Mouse (Mus musculus) liver, embryonic 11.5 days (tissue): ENCODE measurements around the gene Atxn2. TPM values are rescaled to one million over a fixed set of nuclear protein-coding genes. Genes with fewer than 3 reads are reported as not detected.
"Not testable (repeated sequence)": the region's sequence is repeated elsewhere in the genome, so short reads cannot be mapped to it uniquely, and the experiment has no call there.

Source experiments
- ATAC-seq: fragments of 200-750 bp; cut with Nextera tagmentation; replicated peaks from 2 replicates; pipeline ENCODE4 v1.8.0; 2017; ENCODE audit warnings: moderate number of reproducible peaks, mild to moderate bottlenecking, moderate TSS enrichment, moderate library complexity; ENCODE audit not compliant: low FRiP score
- DNase-seq: peaks from one replicate; pipeline ENCODE4 v3.0.0-alpha.2; 2017; ENCODE audit warnings: low spot score
- H3K27ac ChIP-seq: fragments of 300-500 bp; sonication (generic); 2 replicates; pipeline ENCODE4 v1.5.1; 2014; ENCODE audit warnings: mild to moderate bottlenecking, low read depth, low read length, control low read depth
- H3K27me3 ChIP-seq: fragments of 300-500 bp; sonication (generic); replicated peaks from 2 replicates; pipeline ENCODE4 v1.6.1; 2014; ENCODE audit warnings: low read length, mixed read lengths; ENCODE audit not compliant: control insufficient read depth, insufficient read depth
- H3K36me3 ChIP-seq: fragments of 300-500 bp; sonication (generic); 2 replicates; pipeline ENCODE4 v1.6.1; 2014; ENCODE audit warnings: mild to moderate bottlenecking, low read length, moderate library complexity, mixed read lengths; ENCODE audit not compliant: control insufficient read depth, insufficient read depth
- H3K4me1 ChIP-seq: fragments of 300-500 bp; sonication (generic); replicated peaks from 2 replicates; pipeline ENCODE4 v1.6.1; 2014; ENCODE audit warnings: low read length, mixed read lengths; ENCODE audit not compliant: control insufficient read depth, insufficient read depth
- H3K4me2 ChIP-seq: fragments of 300-500 bp; sonication (generic); 2 replicates; pipeline ENCODE4 v1.6.1; 2014; ENCODE audit warnings: mild to moderate bottlenecking, control low read depth, moderate library complexity
- H3K4me3 ChIP-seq: fragments of 300-500 bp; sonication (generic); 2 replicates; pipeline ENCODE4 v1.5.1; 2014; ENCODE audit warnings: low read depth, low read length, control low read depth
- H3K9ac ChIP-seq: fragments of 300-500 bp; sonication (generic); 2 replicates; pipeline ENCODE4 v1.6.1; 2014; ENCODE audit warnings: low read depth, low read length, control low read depth
- H3K9me3 ChIP-seq: fragments of 300-500 bp; sonication (generic); 2 replicates; pipeline ENCODE4 v1.6.1; 2016; ENCODE audit warnings: low read length, inconsistent platforms, mixed read lengths; ENCODE audit not compliant: control insufficient read depth
- WGBS: fragments of 180-500 bp; shearing (Covaris S2); extraction: QIAGEN DNeasy Blood & Tissue Kit; methylation state at CpG from one replicate; pipeline ENCODE4 v1.1.7; 2014; 5-methylcytosine and 5-hydroxymethylcytosine counted together
- polyA plus RNA-seq: library from polyadenylated mRNA; unstranded; fragments of >200 nt; fragmentation: Nextera tagmentation; extraction: Ambion mirVana; gene quantifications from 2 replicates; pipeline ENCODE4 v1.2.1, GENCODE M21; 2014

Atxn2 gene
- polyA plus RNA-seq, 1 experiment from 2014 or later = 63.9 TPM

GRCm38 (mm10) chr5:121714331-121714730 lies 3.2 kb downstream of the Atxn2 start:
- Histone ChIP-seq H3K9me3 (no peaks in the 10 kb centered on the region), H3K36me3 (peaks cover 4% of the 10 kb centered on the region), H3K4me2 (peak overlapping the region; percentile 87), H3K9ac (no peak overlapping the region), H3K27ac (no peak overlapping the region), H3K4me1 (peaks cover 9% of the 10 kb centered on the region; the same call in 1 of the 2 replicates), H3K4me3 (no peak overlapping the region), H3K27me3 (no peaks in the 10 kb centered on the region)
- no peak for ATAC-seq
- 70% methylated on average over 1 of the region's 1 CpGs for WGBS
- DNase-seq = no peak

- peaks cover 12% of the 10 kb centered on the region for H3K4me1 ChIP-seq
- ATAC-seq (no peak), DNase-seq (no peak)
- no peak overlapping the region for H3K9ac ChIP-seq
- 73% methylated on average over 6 of the region's 6 CpGs for WGBS
- peaks cover 4% of the 10 kb centered on the region for H3K36me3 ChIP-seq
- no peaks in the 10 kb centered on the region for H3K9me3 ChIP-seq
- H3K27me3 ChIP-seq = no peaks in the 10 kb centered on the region
- 0 out of 2 replicates have a peak overlapping the region, but pooled peaks have one; percentile 4 for H3K4me2 ChIP-seq
- no peak overlapping the region for H3K27ac ChIP-seq
- H3K4me3 ChIP-seq = no peak overlapping the region
Measured at GRCm38 (mm10) chr5:121714928-121715327, 3.8 kb downstream of the Atxn2 start.

- H3K9me3 ChIP-seq = no peaks in the 10 kb centered on the region
- no peak overlapping the region for H3K4me2 ChIP-seq
- no peaks in the 10 kb centered on the region for H3K27me3 ChIP-seq
- H3K9ac ChIP-seq = no peak overlapping the region
- DNase-seq = no peak
- ATAC-seq = no peak
- H3K27ac ChIP-seq = no peak overlapping the region
- H3K4me1 ChIP-seq = peaks cover 19% of the 10 kb centered on the region
- WGBS = 70% methylated on average over 5 of the region's 5 CpGs
- no peak overlapping the region for H3K4me3 ChIP-seq
- peaks cover 4% of the 10 kb centered on the region for H3K36me3 ChIP-seq
Measured at GRCm38 (mm10) chr5:121718462-121718861, 7.3 kb downstream of the Atxn2 start.

GRCm38 (mm10) chr5:121720888-121721585 lies 9.9 kb downstream of the Atxn2 start:
- 92% methylated on average over 5 of the region's 5 CpGs for WGBS
- Histone ChIP-seq H3K27ac (no peak overlapping the region), H3K36me3 (peaks cover 4% of the 10 kb centered on the region), H3K9ac (no peak overlapping the region), H3K4me3 (no peak overlapping the region), H3K4me2 (no peak overlapping the region), H3K4me1 (peaks cover 21% of the 10 kb centered on the region), H3K9me3 (no peaks in the 10 kb centered on the region), H3K27me3 (no peaks in the 10 kb centered on the region)
- ATAC-seq (no peak), DNase-seq (no peak)

GRCm38 (mm10) chr5:121721841-121722240 lies 10.7 kb downstream of the Atxn2 start:
- H3K27ac ChIP-seq = no peak overlapping the region; the same call in 1 of the 2 replicates
- peaks cover 4% of the 10 kb centered on the region for H3K36me3 ChIP-seq
- H3K27me3 ChIP-seq = no peaks in the 10 kb centered on the region
- no peak overlapping the region for H3K9ac ChIP-seq
- no peak for DNase-seq
- H3K4me1 ChIP-seq = peaks cover 15% of the 10 kb centered on the region
- no peak for ATAC-seq
- no peak overlapping the region for H3K4me3 ChIP-seq
- WGBS = 54% methylated on average over 3 of the region's 3 CpGs
- H3K4me2 ChIP-seq = no peak overlapping the region
- no peaks in the 10 kb centered on the region for H3K9me3 ChIP-seq

GRCm38 (mm10) chr5:121724678-121725077 lies 13.5 kb downstream of the Atxn2 start:
- H3K27me3 ChIP-seq = no peaks in the 10 kb centered on the region
- no peaks in the 10 kb centered on the region for H3K9me3 ChIP-seq
- no peak overlapping the region for H3K4me2 ChIP-seq
- peaks cover 13% of the 10 kb centered on the region for H3K4me1 ChIP-seq
- no peak overlapping the region for H3K27ac ChIP-seq
- H3K4me3 ChIP-seq = no peak overlapping the region
- H3K9ac ChIP-seq = no peak overlapping the region
- DNase-seq = no peak
- ATAC-seq = no peak
- 97% methylated on average over 1 of the region's 1 CpGs for WGBS
- H3K36me3 ChIP-seq = no peaks in the 10 kb centered on the region; the same call in 1 of the 2 replicates

- H3K4me1 ChIP-seq = no peaks in the 10 kb centered on the region
- no peak overlapping the region for H3K9ac ChIP-seq
- no peak overlapping the region for H3K27ac ChIP-seq
- H3K36me3 ChIP-seq = no peaks in the 10 kb centered on the region; the same call in 1 of the 2 replicates
- H3K4me3 ChIP-seq = no peak overlapping the region
- WGBS = 94% methylated on average over 2 of the region's 2 CpGs
- ATAC-seq = no peak
- no peaks in the 10 kb centered on the region for H3K27me3 ChIP-seq
- no peak overlapping the region for H3K4me2 ChIP-seq
- peaks cover 3% of the 10 kb centered on the region; the same call in 1 of the 2 replicates for H3K9me3 ChIP-seq
- DNase-seq = no peak
Measured at GRCm38 (mm10) chr5:121730057-121730456, 18.9 kb downstream of the Atxn2 start.

GRCm38 (mm10) chr5:121736641-121737040 lies 25.5 kb downstream of the Atxn2 start:
- Histone ChIP-seq H3K27me3 (no peaks in the 10 kb centered on the region), H3K27ac (no peak overlapping the region), H3K9ac (no peak overlapping the region), H3K9me3 (peaks cover 3% of the 10 kb centered on the region; the same call in 1 of the 2 replicates), H3K36me3 (peaks cover 4% of the 10 kb centered on the region; the same call in 1 of the 2 replicates), H3K4me2 (no peak overlapping the region), H3K4me3 (no peak overlapping the region), H3K4me1 (no peaks in the 10 kb centered on the region)
- DNase-seq (no peak), ATAC-seq (no peak)
- WGBS = 92% methylated on average over 3 of the region's 3 CpGs

GRCm38 (mm10) chr5:121738162-121738561 lies 27.0 kb downstream of the Atxn2 start:
- not testable (repeated sequence) for H3K4me1 ChIP-seq, H3K36me3 ChIP-seq, H3K9ac ChIP-seq, H3K27ac ChIP-seq, H3K27me3 ChIP-seq, ATAC-seq, H3K4me2 ChIP-seq, DNase-seq, H3K4me3 ChIP-seq, H3K9me3 ChIP-seq
- WGBS = 67% methylated on average over 1 of the region's 2 CpGs
